Mouse (Mus musculus) CH12.LX (cell line): ENCODE results near the gene Fkbp1b. TPM values are rescaled to one million over a fixed set of nuclear protein-coding genes. Genes with fewer than 3 reads are reported as not detected.

Source experiments
- DNase-seq: peaks from one replicate; pipeline ENCODE4 v3.0.0-alpha.2; 2013; ENCODE audit errors: extremely low read depth
- H3K27ac ChIP-seq: 2 replicates; pipeline ENCODE4 v1.5.1; 2012; ENCODE audit warnings: low read depth, mild to moderate bottlenecking, control low read depth, moderate library complexity; ENCODE audit not compliant: insufficient read depth
- H3K27me3 ChIP-seq: replicated peaks from 2 replicates; pipeline ENCODE3; 2012; ENCODE audit warnings: inconsistent platforms
- H3K36me3 ChIP-seq, 2 experiments: replicated peaks in 1 of 2; 2 replicates each; pipeline versions ENCODE3 to v1.6.1; 2012; ENCODE audit warnings: inconsistent platforms in 1 of 2, low read length in 1 of 2, mild to moderate bottlenecking in 1 of 2, mixed read lengths in 1 of 2, moderate library complexity in 1 of 2; ENCODE audit not compliant: control insufficient read depth in 1 of 2, insufficient read depth in 1 of 2
- H3K4me1 ChIP-seq, 2 experiments: 2 replicates each; pipeline ENCODE4 v1.6.1; 2012; ENCODE audit warnings: inconsistent platforms in 1 of 2, moderate library complexity in 1 of 2; ENCODE audit not compliant: insufficient read depth in 2 of 2, control insufficient read depth in 1 of 2
- H3K4me2 ChIP-seq: 2 replicates; pipeline ENCODE4 v1.6.1; 2012; ENCODE audit warnings: low read depth, mild to moderate bottlenecking, control low read depth; ENCODE audit not compliant: poor library complexity, insufficient read depth, severe bottlenecking
- H3K4me3 ChIP-seq, 3 experiments: fragments of 150-350 bp in 1 of 3; sonication (generic) in 1 of 3; replicated peaks in 1 of 3; 2 replicates each; pipeline versions ENCODE3 to v1.5.1; 2011 to 2012; ENCODE audit warnings: low read depth in 2 of 3, low read length in 2 of 3, mild to moderate bottlenecking in 2 of 3, moderate library complexity in 2 of 3, control low read depth in 1 of 3, improper control_type of control experiment in 1 of 3, inconsistent platforms in 1 of 3, mixed read lengths in 1 of 3; ENCODE audit not compliant: poor library complexity in 1 of 3
- H3K79me2 ChIP-seq: replicated peaks from 2 replicates; pipeline ENCODE4 v1.6.1; 2012; ENCODE audit warnings: mild to moderate bottlenecking, moderate library complexity; ENCODE audit not compliant: control insufficient read depth, poor library complexity, insufficient read depth, severe bottlenecking; ENCODE audit errors: extremely low read depth
- H3K9ac ChIP-seq: 2 replicates; pipeline ENCODE4 v1.6.1; 2012; ENCODE audit warnings: low read depth, mild to moderate bottlenecking, control low read depth, moderate library complexity; ENCODE audit not compliant: insufficient read depth
- H3K9me3 ChIP-seq: replicated peaks from 2 replicates; pipeline ENCODE3; 2012; ENCODE audit warnings: low read length, inconsistent platforms, mixed read lengths
- BHLHE40 ChIP-seq: IDR thresholded peaks from 2 replicates; pipeline ENCODE4 v1.6.1; 2011; ENCODE audit warnings: mild to moderate bottlenecking, low read depth, low read length, improper control_type of control experiment
- CHD2 ChIP-seq: IDR thresholded peaks from 2 replicates; pipeline ENCODE4 v1.6.1; 2011; ENCODE audit warnings: low read length, improper control_type of control experiment
- E2F4 ChIP-seq: IDR thresholded peaks from 2 replicates; pipeline ENCODE4 v1.6.1; 2011; ENCODE audit warnings: low read depth, low read length, improper control_type of control experiment; ENCODE audit not compliant: insufficient replicate concordance
- ELF1 ChIP-seq: IDR thresholded peaks from 2 replicates; pipeline ENCODE4 v1.6.1; 2014; ENCODE audit warnings: low read depth, mild to moderate bottlenecking, inconsistent platforms, low read length, improper control_type of control experiment
- GABPA ChIP-seq: IDR thresholded peaks from 2 replicates; pipeline ENCODE4 v1.6.1; 2012; ENCODE audit warnings: low read depth, low read length, improper control_type of control experiment, inconsistent platforms; ENCODE audit not compliant: insufficient replicate concordance
- JUN ChIP-seq: IDR thresholded peaks from 2 replicates; pipeline ENCODE4 v1.6.1; 2011; ENCODE audit warnings: low read depth, mild to moderate bottlenecking, low read length, improper control_type of control experiment, moderate library complexity; ENCODE audit not compliant: insufficient read depth
- JUND ChIP-seq: conservative IDR thresholded peaks from 2 replicates; pipeline ENCODE4 v1.6.1; 2011; ENCODE audit warnings: low read depth, low read length, improper control_type of control experiment
- MAX ChIP-seq: IDR thresholded peaks from 2 replicates; pipeline ENCODE4 v1.6.1; 2011; ENCODE audit warnings: low read length, improper control_type of control experiment
- MEF2A ChIP-seq: IDR thresholded peaks from 2 replicates; pipeline ENCODE4 v1.6.1; 2014; ENCODE audit warnings: low read depth, mild to moderate bottlenecking, inconsistent platforms, low read length, improper control_type of control experiment, borderline replicate concordance
- MXI1 ChIP-seq: IDR thresholded peaks from 2 replicates; pipeline ENCODE4 v1.6.1; 2011; ENCODE audit warnings: mild to moderate bottlenecking, low read depth, low read length, improper control_type of control experiment
- MYC ChIP-seq: IDR thresholded peaks from 2 replicates; pipeline ENCODE4 v1.6.1; 2011; ENCODE audit warnings: low read depth, mild to moderate bottlenecking, improper control_type of control experiment, low read length
- PAX5 ChIP-seq: IDR thresholded peaks from 2 replicates; pipeline ENCODE4 v1.6.1; 2012; ENCODE audit warnings: low read length, inconsistent platforms, mixed read lengths
- POLR2AphosphoS2 ChIP-seq: IDR thresholded peaks from 2 replicates; pipeline ENCODE4 v1.6.1; 2011; ENCODE audit warnings: low read depth, low read length, improper control_type of control experiment
- SMC3 ChIP-seq: IDR thresholded peaks from 2 replicates; pipeline ENCODE4 v1.6.1; 2011; ENCODE audit warnings: low read depth, low read length, improper control_type of control experiment
- USF2 ChIP-seq: conservative IDR thresholded peaks from 2 replicates; pipeline ENCODE4 v1.6.1; 2011; ENCODE audit warnings: low read depth, low read length, improper control_type of control experiment
- ZC3H11A ChIP-seq: IDR thresholded peaks from 2 replicates; pipeline ENCODE4 v1.6.1; 2012; ENCODE audit warnings: low read depth, mild to moderate bottlenecking, inconsistent platforms, low read length, improper control_type of control experiment
- ZMIZ1 ChIP-seq: IDR thresholded peaks from 2 replicates; pipeline ENCODE4 v1.6.1; 2012; ENCODE audit warnings: low read depth, mild to moderate bottlenecking, inconsistent platforms, low read length, improper control_type of control experiment
- ZNF384 ChIP-seq: IDR thresholded peaks from 2 replicates; pipeline ENCODE4 v1.6.1; 2012; ENCODE audit warnings: low read depth, low read length, improper control_type of control experiment, inconsistent platforms
- dilution Hi-C: fragments of 300-500 bp; cut with MboI; formaldehyde crosslinking; loops from 2 replicates; pipeline ENCODE4 v1.14.3; 2020; ENCODE audit warnings: low sequenced_read_pairs; ENCODE audit not compliant: extremely low pct_unique_long_range_greater_than_20kb, extremely low pct_ligation_motif_present
- in situ Hi-C: fragments of 300-500 bp; cut with MboI; formaldehyde crosslinking; loops from 3 replicates; pipeline ENCODE4 v1.14.3; 2019; ENCODE audit warnings: low sequenced_read_pairs, low pct_ligation_motif_present, low pct_unique_long_range_greater_than_20kb, mixed read lengths
- polyA plus RNA-seq: library from polyadenylated mRNA; unstranded; fragments of >175 nt; gene quantifications from 2 replicates; pipeline ENCODE4 v1.2.1, GENCODE M21; 2012; ENCODE audit warnings: low read depth; ENCODE audit not compliant: insufficient read length
- total RNA-seq, 2 experiments: library from RNA; depleted of rRNA; stranded (reverse); fragments of 300-350 nt in 1 of 2; fragments of >200 nt in 1 of 2; gene quantifications; 2 replicates each; pipeline ENCODE4 v1.2.3; 2012 to 2014

The Fkbp1b gene
- total and polyA plus RNA-seq, 3 experiments: 0.38 TPM; not detected in 2

DNA sequence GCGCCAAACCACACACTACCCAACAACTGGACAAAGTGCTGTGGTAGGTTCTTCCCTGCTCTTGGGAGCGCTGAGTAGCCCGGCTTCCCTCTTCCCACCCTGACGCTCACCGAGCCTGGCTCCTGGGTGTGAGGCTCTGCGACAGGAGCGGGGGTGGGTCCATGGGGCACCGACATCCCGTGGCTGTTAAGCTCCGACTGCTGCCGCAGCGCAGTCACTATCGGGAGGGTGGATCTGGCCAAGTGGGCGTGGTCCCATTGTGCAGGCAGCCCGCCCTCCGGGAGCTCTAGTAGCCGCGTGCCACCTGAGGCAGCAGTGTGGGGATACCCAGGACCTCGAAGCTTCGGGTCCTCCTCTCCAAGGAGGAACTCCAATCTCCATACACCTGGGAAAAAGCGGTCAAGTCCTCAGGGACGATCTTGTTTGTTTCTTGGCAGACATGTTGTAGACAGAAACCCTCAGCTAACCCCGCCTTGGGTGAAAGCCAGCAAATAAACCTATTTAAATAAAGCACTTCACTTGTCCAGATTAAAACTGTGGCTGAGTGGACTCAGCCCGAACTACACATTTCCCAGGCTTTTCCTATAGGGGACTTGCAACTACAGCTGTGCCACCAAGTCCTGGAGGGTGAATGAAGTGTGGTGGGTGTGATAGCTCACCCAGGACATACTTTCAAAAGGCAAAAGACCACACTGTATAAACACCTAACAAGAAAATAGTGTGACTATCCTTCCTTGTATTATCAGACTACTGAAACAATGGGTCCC, 33.0 kb upstream of the Fkbp1b start, which contains the start of gene Mfsd2b:
Gene Mfsd2b, minus strand, starts transcription at position 199 of the 767 bp plus-strand sequence.
- Histone ChIP-seq H3K4me1 (peaks cover 0 to 3% of the 10 kb centered on the region in 2 experiments; a peak in 1 of 4 replicates), H3K27ac (no peak within 1 kb of the TSS), H3K27me3 (no peaks in the 10 kb centered on the region), H3K9me3 (no peaks in the 10 kb centered on the region), H3K36me3 (peaks cover 2 to 14% of the 10 kb centered on the region in 2 experiments), H3K9ac (no peak within 1 kb of the TSS), H3K4me2 (peak within 1 kb of the TSS; percentile 78), H3K4me3 (peak within 1 kb of the TSS in 1 of 3 experiments; percentile 8), H3K79me2 (no peaks in the 10 kb centered on the region)
- DNase-seq: no peak
- no peak for TF ChIP-seq MEF2A
- no peak for TF ChIP-seq CHD2
- peak; percentile 60; the same call in 1 of the 2 replicates for TF ChIP-seq MAX
- TF ChIP-seq BHLHE40: 0 out of 2 replicates have a peak, but pooled peaks have one; percentile 17
- dilution Hi-C loops: no loop called here
- in situ Hi-C loops: no loop called here

DNA sequence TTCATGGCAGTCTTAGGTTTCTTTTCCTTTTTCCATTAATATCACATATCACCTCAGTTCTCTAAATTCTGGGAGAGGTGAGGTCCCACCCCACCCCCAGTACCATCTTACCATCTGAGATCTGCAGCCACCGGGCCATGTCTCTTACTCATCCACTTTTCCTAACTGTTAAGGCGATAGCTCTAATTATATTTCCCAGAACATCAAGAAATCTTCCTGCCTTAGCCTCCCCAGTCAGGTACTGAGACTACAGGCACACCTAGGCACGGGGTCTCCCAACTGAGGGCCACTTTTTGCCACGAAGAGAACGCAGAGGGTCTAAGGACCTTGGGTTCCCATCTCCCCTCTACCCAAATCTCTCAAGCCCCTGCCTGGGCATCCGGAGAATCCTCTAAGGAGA, 32.1 kb upstream of the Fkbp1b start:
- Histone ChIP-seq H3K4me3 (no peak overlapping the region), H3K4me1 (peaks cover 0 to 3% of the 10 kb centered on the region in 2 experiments; a peak in 1 of 4 replicates)
- TF ChIP-seq BHLHE40 (no peak), POLR2AphosphoS2 (no peak), ELF1 (no peak), ZMIZ1 (no peak), MXI1 (no peak), USF2 (no peak), MYC (no peak), ZC3H11A (no peak), PAX5 (no peak), ZNF384 (no peak), SMC3 (no peak), E2F4 (no peak), JUN (no peak), GABPA (no peak), JUND (no peak)
- TF ChIP-seq, all 38 proteins: peak for 0
- dilution Hi-C loops: no loop called here
- no peaks in the 10 kb centered on the region for H3K9me3 ChIP-seq
- no peaks in the 10 kb centered on the region for H3K27me3 ChIP-seq
- H3K9ac ChIP-seq: no peak overlapping the region
- H3K36me3 ChIP-seq: peaks cover 0 to 8% of the 10 kb centered on the region in 2 experiments
- no peak for DNase-seq
- no peak overlapping the region for H3K4me2 ChIP-seq
- in situ Hi-C loops: no loop called here
- no peaks in the 10 kb centered on the region for H3K79me2 ChIP-seq
- no peak overlapping the region for H3K27ac ChIP-seq
